In the genomic region with DNA sequence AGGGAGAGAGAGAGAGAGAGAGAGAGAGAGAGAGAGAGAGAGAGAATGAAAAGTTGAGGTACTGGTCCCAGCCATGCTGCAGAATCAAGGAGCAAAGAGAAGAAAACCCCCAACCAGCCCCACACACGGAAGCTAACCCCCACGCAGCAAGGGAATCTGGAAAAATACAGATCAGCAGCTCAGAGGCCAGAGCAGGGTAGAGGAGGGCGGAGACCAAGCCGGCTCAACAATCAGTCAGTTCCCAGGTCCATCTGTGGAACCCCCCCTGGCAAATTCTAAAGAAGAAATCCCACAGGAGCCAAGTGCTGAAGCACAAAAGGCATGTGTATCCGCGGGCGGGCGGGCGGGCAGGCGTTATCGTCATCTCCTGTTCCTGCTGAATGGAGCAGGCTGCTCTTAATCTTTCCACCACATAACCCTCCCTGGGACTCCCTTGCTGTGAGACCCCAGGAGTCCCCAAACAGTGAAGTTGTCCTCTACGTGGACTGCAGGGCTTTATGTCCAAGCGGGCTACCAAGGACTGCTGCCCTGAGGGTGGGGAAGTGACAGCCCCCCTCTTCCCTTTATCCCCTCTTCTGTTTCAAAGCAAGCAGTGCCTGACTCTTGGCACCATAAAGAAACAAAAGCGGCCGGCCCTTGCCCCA, we compare ENCODE assay signal across 15 mouse cellular contexts.
DNase-seq lines count a peak whose midpoint lies in the region; ATAC-seq and TF ChIP-seq lines count a peak whose summit lies in the region.
"Had no signal": no experiment of that assay in that cellular context is flagged by ENCODE, and none has a peak within 500 bp of the region (broad histone marks: within the 10 kb centered on the region; RNA-seq: fewer than 3 reads in every experiment).

No protein-coding gene starts in this region.

- H3K36me3 ChIP-seq in heart, postnatal 0 days (replicated peaks; ENCODE audit: control insufficient read depth, insufficient read depth, low read length), result no peaks in the 10 kb centered on the region
- H3K36me3 ChIP-seq in heart, embryonic 11.5 days (ENCODE audit: control insufficient read depth, insufficient read depth, low read length), result no peaks in the 10 kb centered on the region
- H3K36me3 ChIP-seq in embryonic facial prominence, embryonic 10.5 days (replicated peaks), result no peaks in the 10 kb centered on the region
- H3K36me3 ChIP-seq in hindbrain, embryonic 15.5 days, result no peaks in the 10 kb centered on the region
- no peaks in the 10 kb centered on the region for H3K36me3 ChIP-seq in midbrain, postnatal 0 days (ENCODE audit: insufficient read depth, low read length)
- H3K36me3 ChIP-seq in thymus, adult 2 months (ENCODE audit: control insufficient read depth, insufficient read depth, low read length), result no peaks in the 10 kb centered on the region
- H3K36me3 ChIP-seq: lung, embryonic 15.5 days had no signal

- TF ChIP-seq POLR2A in thymus, adult 2 months (IDR thresholded peaks at IDR 0.05; ENCODE audit: control insufficient read depth, extremely low read depth, insufficient read depth, low read length, poor library complexity), result no peak

- H3K9ac ChIP-seq in heart, postnatal 0 days (replicated peaks; ENCODE audit: low read depth, low read length), result no peak overlapping the region
- H3K9ac ChIP-seq in heart, embryonic 11.5 days (ENCODE audit: low read depth, low read length), result no peak overlapping the region
- no peak overlapping the region for H3K9ac ChIP-seq in hindbrain, embryonic 15.5 days
- H3K9ac ChIP-seq in midbrain, postnatal 0 days (replicated peaks; ENCODE audit: low read length, poor library complexity, severe bottlenecking), result 0 out of 2 replicates have a peak overlapping the region, but pooled peaks have one; percentile 33
- H3K9ac ChIP-seq: lung, embryonic 15.5 days had no signal

- peak; percentile 20 for DNase-seq in heart, postnatal 0 days (ENCODE audit: low spot score)
- peak; percentile 29 for DNase-seq in embryonic facial prominence, embryonic 10.5 days (ENCODE audit: low spot score)
- no peak for DNase-seq in midbrain, postnatal 0 days (ENCODE audit: low spot score)
- no peak for DNase-seq in adrenal gland, postnatal 14 days
- no peak for DNase-seq in thymus, adult 2 months
- DNase-seq in thymus, postnatal 0 days (ENCODE audit: low spot score), result no peak
- DNase-seq: cerebellum, adult 18-20 months; layer of hippocampus, postnatal 36 days; right cerebral cortex, postnatal 4 days; thymus, postnatal 25 days had no signal

- peak; percentile 20; the same call in 1 of the 2 replicates for ATAC-seq in heart, postnatal 0 days (ENCODE audit: insufficient read depth, low read depth)
- ATAC-seq in heart, embryonic 11.5 days (replicated peaks; ENCODE audit: insufficient number of reproducible peaks, low FRiP score, low TSS enrichment), result no peak; the same call in 1 of the 2 replicates
- no peak for ATAC-seq in hindbrain, embryonic 15.5 days (ENCODE audit: low FRiP score, low read depth)
- ATAC-seq in midbrain, postnatal 0 days (ENCODE audit: low FRiP score), result no peak
- ATAC-seq: inflammation-experienced regulatory T-cells, adult 6 months had no signal

- no peak overlapping the region for H3K27ac ChIP-seq in heart, postnatal 0 days (ENCODE audit: low read depth)
- no peak overlapping the region for H3K27ac ChIP-seq in heart, embryonic 11.5 days (ENCODE audit: low read depth, low read length)
- H3K27ac ChIP-seq in embryonic facial prominence, embryonic 10.5 days (replicated peaks), result peak overlapping the region; percentile 72
- no peak overlapping the region for H3K27ac ChIP-seq in hindbrain, embryonic 15.5 days (replicated peaks)
- H3K27ac ChIP-seq in midbrain, postnatal 0 days (ENCODE audit: low read depth, low read length), result no peak overlapping the region
- no peak overlapping the region for H3K27ac ChIP-seq in thymus, adult 2 months (ENCODE audit: control insufficient read depth, insufficient read depth, low read length)
- H3K27ac ChIP-seq: lung, embryonic 15.5 days had no signal

- H3K4me2 ChIP-seq in heart, postnatal 0 days (ENCODE audit: low read depth, low read length), result no peak overlapping the region
- H3K4me2 ChIP-seq in heart, embryonic 11.5 days, result no peak overlapping the region; the same call in 1 of the 2 replicates
- peak overlapping the region; percentile 26 for H3K4me2 ChIP-seq in hindbrain, embryonic 15.5 days
- H3K4me2 ChIP-seq in midbrain, postnatal 0 days (ENCODE audit: low read depth, low read length, poor library complexity, severe bottlenecking), result no peak overlapping the region
- H3K4me2 ChIP-seq: lung, embryonic 15.5 days had no signal

- no peak overlapping the region for H3K4me3 ChIP-seq in heart, postnatal 0 days (ENCODE audit: low read depth, low read length)
- no peak overlapping the region for H3K4me3 ChIP-seq in heart, embryonic 11.5 days (ENCODE audit: low read depth, low read length)
- peak overlapping the region; percentile 34 for H3K4me3 ChIP-seq in embryonic facial prominence, embryonic 10.5 days
- H3K4me3 ChIP-seq in hindbrain, embryonic 15.5 days, result no peak overlapping the region
- no peak overlapping the region for H3K4me3 ChIP-seq in midbrain, postnatal 0 days (ENCODE audit: low read depth, low read length)
- no peak overlapping the region for H3K4me3 ChIP-seq in thymus, adult 2 months (ENCODE audit: control insufficient read depth, insufficient read depth, low read length)
- H3K4me3 ChIP-seq: lung, embryonic 15.5 days; myocyte had no signal

- WGBS in heart, postnatal 0 days, result 6% methylated on average over 15 of the region's 15 CpGs
- WGBS in heart, embryonic 11.5 days (ENCODE audit: insufficient replicate concordance), result 6% methylated on average over 15 of the region's 15 CpGs
- WGBS in embryonic facial prominence, embryonic 10.5 days, result 3% methylated on average over 15 of the region's 15 CpGs
- 2% methylated on average over 15 of the region's 15 CpGs for WGBS in hindbrain, embryonic 15.5 days
- WGBS in midbrain, postnatal 0 days, result 4% methylated on average over 15 of the region's 15 CpGs
- WGBS in thymus, adult 2 months, result 25% methylated on average over 15 of the region's 15 CpGs

- H3K27me3 ChIP-seq in heart, postnatal 0 days (ENCODE audit: control insufficient read depth, insufficient read depth, low read length), result peaks cover 5% of the 10 kb centered on the region; the same call in 1 of the 2 replicates
- peaks cover 18% of the 10 kb centered on the region for H3K27me3 ChIP-seq in heart, embryonic 11.5 days (ENCODE audit: control insufficient read depth, insufficient read depth, low read length)
- H3K27me3 ChIP-seq in embryonic facial prominence, embryonic 10.5 days (replicated peaks; ENCODE audit: low read depth, poor library complexity, severe bottlenecking), result peaks cover 45% of the 10 kb centered on the region
- H3K27me3 ChIP-seq in hindbrain, embryonic 15.5 days, result no peaks in the 10 kb centered on the region
- H3K27me3 ChIP-seq in midbrain, postnatal 0 days (ENCODE audit: insufficient read depth, low read length), result no peaks in the 10 kb centered on the region
- H3K27me3 ChIP-seq in thymus, adult 2 months (ENCODE audit: control insufficient read depth, insufficient read depth, low read length), result no peaks in the 10 kb centered on the region

- TF ChIP-seq CTCF in heart, postnatal 0 days (IDR thresholded peaks at IDR 0.05; ENCODE audit: low read depth), result no peak
- TF ChIP-seq CTCF in midbrain, postnatal 0 days (IDR thresholded peaks at IDR 0.05), result no peak
- no peak for TF ChIP-seq CTCF in thymus, adult 2 months (IDR thresholded peaks at IDR 0.05; ENCODE audit: borderline replicate concordance, control insufficient read depth, extremely low read depth, insufficient read depth, low read length, poor library complexity)

- H3K9me3 ChIP-seq in heart, postnatal 0 days (replicated peaks; ENCODE audit: control insufficient read depth, low read length), result no peaks in the 10 kb centered on the region
- no peaks in the 10 kb centered on the region for H3K9me3 ChIP-seq in heart, embryonic 11.5 days (replicated peaks; ENCODE audit: control insufficient read depth, low read length)
- no peaks in the 10 kb centered on the region for H3K9me3 ChIP-seq in embryonic facial prominence, embryonic 10.5 days
- no peaks in the 10 kb centered on the region for H3K9me3 ChIP-seq in hindbrain, embryonic 15.5 days
- no peaks in the 10 kb centered on the region for H3K9me3 ChIP-seq in midbrain, postnatal 0 days (ENCODE audit: low read length)
- H3K9me3 ChIP-seq: lung, embryonic 15.5 days had no signal

- TF ChIP-seq EP300 in heart, postnatal 0 days (IDR thresholded peaks at IDR 0.05; ENCODE audit: low read depth), result no peak

- no peaks in the 10 kb centered on the region for H3K4me1 ChIP-seq in heart, postnatal 0 days (ENCODE audit: control insufficient read depth, insufficient read depth)
- H3K4me1 ChIP-seq in heart, embryonic 11.5 days (ENCODE audit: control insufficient read depth, insufficient read depth, low read length), result no peaks in the 10 kb centered on the region
- H3K4me1 ChIP-seq in embryonic facial prominence, embryonic 10.5 days, result peaks cover 13% of the 10 kb centered on the region
- H3K4me1 ChIP-seq in hindbrain, embryonic 15.5 days (replicated peaks), result peaks cover 12% of the 10 kb centered on the region
- peaks cover 4% of the 10 kb centered on the region; the same call in 1 of the 2 replicates for H3K4me1 ChIP-seq in midbrain, postnatal 0 days (ENCODE audit: insufficient read depth, low read length)
- no peaks in the 10 kb centered on the region for H3K4me1 ChIP-seq in thymus, adult 2 months (replicated peaks; ENCODE audit: control insufficient read depth, insufficient read depth, low read length)
- H3K4me1 ChIP-seq: lung, embryonic 15.5 days had no signal

Comparison
In these comparisons a context has a peak if more than half of its experiments do, and no peak if none do; other contexts are left out.
1. DNase-seq: peak in heart, postnatal 0 days (single experiment) and embryonic facial prominence, embryonic 10.5 days (single experiment); none in midbrain, postnatal 0 days (single experiment), adrenal gland, postnatal 14 days (single experiment), thymus, adult 2 months (single experiment) and thymus, postnatal 0 days (single experiment).